Mouse (Mus musculus) hindbrain, embryonic 14.5 days (tissue): ENCODE measurements around the gene Krt14. TPM values are rescaled to one million over a fixed set of nuclear protein-coding genes. Genes with fewer than 3 reads are reported as not detected.
A peak's percentile ranks its signal among the peaks of the same experiment; 100 is the strongest.

Source experiments
- ATAC-seq: fragments of 200-750 bp; cut with Nextera tagmentation; 2 replicates; pipeline ENCODE4 v1.8.0; 2017; ENCODE audit warnings: moderate number of reproducible peaks, mild to moderate bottlenecking, moderate TSS enrichment, moderate library complexity; ENCODE audit not compliant: low FRiP score
- DNase-seq: peaks from one replicate; pipeline ENCODE4 v3.0.0-alpha.2; 2015; ENCODE audit warnings: low spot score
- H3K27ac ChIP-seq: fragments of 300-500 bp; sonication (generic); 2 replicates; pipeline ENCODE4 v1.5.1; 2014; ENCODE audit warnings: mild to moderate bottlenecking, moderate library complexity
- H3K27me3 ChIP-seq: fragments of 300-500 bp; sonication (generic); 2 replicates; pipeline ENCODE4 v1.6.1; 2014; ENCODE audit warnings: mild to moderate bottlenecking, low read length, mixed read lengths; ENCODE audit not compliant: control insufficient read depth, insufficient read depth
- H3K36me3 ChIP-seq: fragments of 300-500 bp; sonication (generic); replicated peaks from 2 replicates; pipeline ENCODE4 v1.6.1; 2014; ENCODE audit not compliant: control insufficient read depth, insufficient read depth
- H3K4me1 ChIP-seq: fragments of 300-500 bp; sonication (generic); replicated peaks from 2 replicates; pipeline ENCODE4 v1.6.1; 2014; ENCODE audit warnings: antibody characterized with exemption, low read length, mixed read lengths; ENCODE audit not compliant: control insufficient read depth, insufficient read depth
- H3K4me2 ChIP-seq: fragments of 300-500 bp; sonication (generic); replicated peaks from 2 replicates; pipeline ENCODE4 v1.6.1; 2014; ENCODE audit warnings: mild to moderate bottlenecking, moderate library complexity
- H3K4me3 ChIP-seq: fragments of 300-500 bp; sonication (generic); replicated peaks from 2 replicates; pipeline ENCODE4 v1.5.1; 2014; ENCODE audit warnings: mild to moderate bottlenecking, low read length
- H3K9ac ChIP-seq: fragments of 300-500 bp; sonication (generic); 2 replicates; pipeline ENCODE4 v1.6.1; 2014
- H3K9me3 ChIP-seq: fragments of 300-500 bp; sonication (generic); 2 replicates; pipeline ENCODE4 v1.6.1; 2016; ENCODE audit warnings: low read length; ENCODE audit not compliant: control insufficient read depth
- WGBS: fragments of 180-500 bp; shearing (Covaris S2); extraction: QIAGEN DNeasy Blood & Tissue Kit; methylation state at CpG from one replicate; pipeline ENCODE4 v1.1.7; 2014; 5-methylcytosine and 5-hydroxymethylcytosine counted together
- polyA plus RNA-seq: library from polyadenylated mRNA; unstranded; fragments of >200 nt; fragmentation: Nextera tagmentation; extraction: Ambion mirVana; gene quantifications from 2 replicates; pipeline ENCODE4 v1.2.1, GENCODE M21; 2014

Krt14 gene
- polyA plus RNA-seq, 1 experiment from 2014 or later: 0.23 TPM

- no peak for DNase-seq
- 62% methylated on average over 5 of the region's 5 CpGs for WGBS
These were observed 29.0 kb downstream of the Krt14 start for GRCm38 (mm10) chr11:100178307-100178706.

GRCm38 (mm10) chr11:100176791-100177190 lies 30.6 kb downstream of the Krt14 start:
- DNase-seq: no peak
- 82% methylated on average over 9 of the region's 9 CpGs for WGBS
- Histone ChIP-seq H3K9ac (no peak overlapping the region), H3K27me3 (no peaks in the 10 kb centered on the region), H3K9me3 (no peaks in the 10 kb centered on the region), H3K4me3 (no peak overlapping the region), H3K36me3 (no peaks in the 10 kb centered on the region), H3K4me1 (no peaks in the 10 kb centered on the region), H3K4me2 (no peak overlapping the region), H3K27ac (no peak overlapping the region)
- ATAC-seq: no peak

More at GRCm38 (mm10) chr11:100178307-100178706, 29.0 kb downstream of the Krt14 start:
- ATAC-seq: no peak
- Histone ChIP-seq H3K9me3 (no peaks in the 10 kb centered on the region), H3K36me3 (no peaks in the 10 kb centered on the region), H3K4me1 (no peaks in the 10 kb centered on the region), H3K9ac (no peak overlapping the region), H3K4me2 (no peak overlapping the region), H3K27me3 (no peaks in the 10 kb centered on the region), H3K4me3 (no peak overlapping the region), H3K27ac (no peak overlapping the region)

- Histone ChIP-seq H3K9me3 (no peaks in the 10 kb centered on the region), H3K4me3 (no peak overlapping the region), H3K4me1 (no peaks in the 10 kb centered on the region), H3K36me3 (no peaks in the 10 kb centered on the region), H3K9ac (no peak overlapping the region), H3K27ac (no peak overlapping the region), H3K4me2 (no peak overlapping the region), H3K27me3 (no peaks in the 10 kb centered on the region)
- DNase-seq (peak; percentile 82), ATAC-seq (no peak)
- 35% methylated on average over 14 of the region's 14 CpGs for WGBS
These were observed 38.3 kb downstream of the Krt14 start for GRCm38 (mm10) chr11:100168765-100169762.

- H3K27ac ChIP-seq: no peak overlapping the region
- no peaks in the 10 kb centered on the region for H3K9me3 ChIP-seq
- H3K4me2 ChIP-seq: no peak overlapping the region
- H3K4me3 ChIP-seq: no peak overlapping the region
- H3K9ac ChIP-seq: no peak overlapping the region
- no peaks in the 10 kb centered on the region for H3K36me3 ChIP-seq
- H3K4me1 ChIP-seq: no peaks in the 10 kb centered on the region
- WGBS: 92% methylated on average over 8 of the region's 8 CpGs
- DNase-seq (no peak), ATAC-seq (no peak)
- no peaks in the 10 kb centered on the region for H3K27me3 ChIP-seq
These were observed 39.3 kb downstream of the Krt14 start for GRCm38 (mm10) chr11:100168071-100168470.

GRCm38 (mm10) chr11:100164392-100164791 lies 43.0 kb downstream of the Krt14 start:
- Histone ChIP-seq H3K4me1 (no peaks in the 10 kb centered on the region), H3K9ac (no peak overlapping the region), H3K9me3 (no peaks in the 10 kb centered on the region), H3K27me3 (no peaks in the 10 kb centered on the region), H3K4me2 (no peak overlapping the region), H3K27ac (no peak overlapping the region), H3K4me3 (no peak overlapping the region), H3K36me3 (no peaks in the 10 kb centered on the region)
- DNase-seq (no peak), ATAC-seq (no peak)
- 67% methylated on average over 7 of the region's 7 CpGs for WGBS

- Histone ChIP-seq H3K4me2 (no peak overlapping the region), H3K27me3 (no peaks in the 10 kb centered on the region), H3K36me3 (no peaks in the 10 kb centered on the region), H3K4me1 (no peaks in the 10 kb centered on the region), H3K27ac (no peak overlapping the region), H3K9me3 (no peaks in the 10 kb centered on the region), H3K4me3 (no peak overlapping the region), H3K9ac (no peak overlapping the region)
- DNase-seq: no peak
- WGBS: 73% methylated on average over 6 of the region's 6 CpGs
- ATAC-seq: no peak
These were observed 49.4 kb downstream of the Krt14 start for GRCm38 (mm10) chr11:100157908-100158477.

GRCm38 (mm10) chr11:100157331-100157730 lies 50.0 kb downstream of the Krt14 start:
- no peaks in the 10 kb centered on the region for H3K36me3 ChIP-seq
- no peak overlapping the region for H3K4me3 ChIP-seq
- H3K9ac ChIP-seq: no peak overlapping the region
- WGBS: 85% methylated on average over 3 of the region's 3 CpGs
- DNase-seq: no peak
- no peaks in the 10 kb centered on the region for H3K27me3 ChIP-seq
- H3K9me3 ChIP-seq: no peaks in the 10 kb centered on the region
- H3K27ac ChIP-seq: no peak overlapping the region
- no peak overlapping the region for H3K4me2 ChIP-seq
- ATAC-seq: no peak
- H3K4me1 ChIP-seq: no peaks in the 10 kb centered on the region

- Histone ChIP-seq H3K4me1 (no peaks in the 10 kb centered on the region), H3K9ac (no peak overlapping the region), H3K36me3 (no peaks in the 10 kb centered on the region), H3K9me3 (no peaks in the 10 kb centered on the region), H3K4me3 (no peak overlapping the region), H3K4me2 (no peak overlapping the region), H3K27me3 (no peaks in the 10 kb centered on the region), H3K27ac (no peak overlapping the region)
- 72% methylated on average over 8 of the region's 8 CpGs for WGBS
- no peak for ATAC-seq
- no peak for DNase-seq
These were observed 51.7 kb downstream of the Krt14 start for GRCm38 (mm10) chr11:100155497-100156255.
